Mouse (Mus musculus): Measurements from ENCODE around the gene Gm7544. TPM values are rescaled to one million over a fixed set of nuclear protein-coding genes. Genes with fewer than 3 reads are reported as not detected.

The Gm7544 gene
- polyA plus RNA-seq (2012): not detected in 2 replicates

DNA sequence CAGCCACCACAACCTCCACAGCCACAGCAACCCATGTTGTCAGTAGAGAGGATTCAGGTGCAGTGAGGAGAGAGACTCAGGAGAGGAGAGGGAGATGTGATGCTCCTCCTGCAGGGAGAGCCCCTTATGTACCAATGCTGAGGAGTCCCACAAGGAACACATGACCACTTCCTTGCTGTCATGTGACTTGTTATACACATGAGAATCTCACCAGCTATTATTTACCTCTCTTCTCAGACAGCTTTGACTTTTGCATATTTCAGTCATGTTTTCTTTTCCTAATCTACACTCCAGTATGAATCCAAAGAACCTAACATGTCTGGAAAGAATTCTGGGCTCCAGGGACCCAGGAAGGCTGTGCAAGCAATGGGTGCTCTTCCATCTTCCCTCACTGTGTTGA lies at the start of gene Gm7544:
Gene Gm7544, minus strand, starts transcription at position 101 of the 400 bp plus-strand sequence.

DNA sequence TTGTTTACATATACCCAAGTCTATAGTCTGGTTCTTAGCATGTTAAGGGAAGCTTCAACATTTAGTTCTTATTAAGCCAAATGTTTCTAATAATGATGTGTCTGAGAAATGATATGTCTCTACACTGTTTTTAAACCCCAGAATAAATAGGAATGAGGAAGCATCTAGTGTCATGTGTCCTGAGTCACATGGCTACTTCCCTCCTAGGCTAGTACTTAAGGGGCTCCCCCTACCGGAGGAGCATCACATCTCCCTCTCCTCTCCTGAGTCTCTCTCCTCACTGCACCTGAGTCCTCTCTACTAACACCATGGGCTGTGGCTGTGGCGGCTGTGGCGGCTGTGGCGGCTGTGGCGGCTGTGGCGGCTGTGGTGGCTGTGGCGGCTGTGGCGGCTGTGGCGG lies 44.5 kb upstream of the Gm7544 start, which contains the start of gene Gm47959:
Gene Gm47959, plus strand, starts transcription at position 243 of the 400 bp plus-strand sequence.

DNA sequence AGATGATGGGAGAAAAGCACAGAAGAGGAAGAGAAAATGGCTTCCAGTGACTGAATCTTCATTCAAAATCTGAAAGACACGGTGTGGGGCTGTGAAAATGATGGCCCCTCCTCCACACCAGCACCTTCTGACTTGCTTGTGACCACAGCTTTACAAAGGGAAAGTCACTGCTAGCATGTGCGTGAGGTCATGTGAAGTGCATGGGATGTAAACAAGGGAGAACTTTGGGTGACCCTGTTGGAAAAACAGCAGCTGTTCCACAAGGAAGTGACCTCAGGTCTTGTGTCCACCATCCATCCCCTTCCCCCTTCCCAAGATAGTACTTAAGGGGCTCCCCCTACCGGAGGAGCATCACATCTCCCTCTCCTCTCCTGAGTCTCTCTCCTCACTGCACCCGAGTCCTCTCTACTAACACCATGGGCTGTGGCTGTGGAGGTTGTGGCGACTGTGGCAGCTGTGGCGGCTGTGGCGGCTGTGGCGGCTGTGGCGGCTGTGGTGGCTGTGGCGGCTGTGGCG lies 4.1 kb upstream of the Gm7544 start, which contains the start of gene Gm47955:
Gene Gm47955, plus strand, starts transcription at position 417 of the 516 bp plus-strand sequence.

DNA sequence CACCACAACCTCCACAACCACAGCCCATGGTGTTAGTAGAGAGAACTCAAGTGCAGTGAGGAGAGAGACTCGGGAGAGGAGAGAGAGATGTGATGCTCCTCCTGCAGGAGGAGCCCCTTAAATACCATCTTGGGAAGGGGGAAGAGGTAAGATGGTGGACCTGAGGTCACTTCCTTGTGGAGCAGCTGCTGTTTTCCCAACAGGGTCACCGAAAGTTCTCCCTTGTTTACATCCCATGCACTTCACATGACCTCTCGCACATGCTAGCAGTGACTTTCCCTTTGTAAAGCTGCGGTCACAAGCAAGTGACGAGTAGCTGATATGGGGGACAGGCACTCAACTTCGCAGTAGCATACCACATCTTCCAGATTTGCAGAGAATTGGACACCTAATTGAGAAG lies 12.5 kb downstream of the Gm7544 start, which contains the start of gene A030003K21Rik:
Gene A030003K21Rik, minus strand, starts transcription at position 94 of the 400 bp plus-strand sequence.

DNA sequence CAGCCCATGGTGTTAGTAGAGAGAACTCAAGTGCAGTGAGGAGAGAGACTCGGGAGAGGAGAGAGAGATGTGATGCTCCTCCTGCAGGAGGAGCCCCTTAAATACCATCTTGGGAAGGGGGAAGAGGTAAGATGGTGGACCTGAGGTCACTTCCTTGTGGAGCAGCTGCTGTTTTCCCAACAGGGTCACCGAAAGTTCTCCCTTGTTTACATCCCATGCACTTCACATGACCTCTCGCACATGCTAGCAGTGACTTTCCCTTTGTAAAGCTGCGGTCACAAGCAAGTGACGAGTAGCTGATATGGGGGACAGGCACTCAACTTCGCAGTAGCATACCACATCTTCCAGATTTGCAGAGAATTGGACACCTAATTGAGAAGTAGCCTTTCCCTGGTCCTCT lies 24.5 kb downstream of the Gm7544 start, which contains the start of gene Gm6217:
Gene Gm6217, minus strand, starts transcription at position 74 of the 400 bp plus-strand sequence.

DNA sequence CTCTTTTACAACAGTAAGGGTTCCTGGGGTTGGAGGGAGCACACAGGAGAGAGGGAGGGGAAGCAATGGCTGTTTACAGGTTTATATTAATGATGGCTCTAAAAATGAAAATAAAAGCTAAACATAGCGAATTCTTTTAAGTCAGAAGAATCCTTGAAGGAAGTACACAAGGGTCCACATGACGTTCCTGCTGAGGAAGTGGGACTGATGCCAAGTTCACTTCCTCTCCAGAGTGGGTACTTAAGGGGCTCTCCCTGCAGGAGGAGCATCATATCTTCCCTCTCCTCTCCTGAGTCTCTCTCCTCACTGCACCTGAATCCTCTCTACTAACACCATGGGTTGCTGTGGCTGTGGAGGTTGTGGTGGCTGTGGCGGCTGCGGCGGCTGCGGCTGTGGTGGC lies 31.2 kb downstream of the Gm7544 start, which contains the start of gene A030014E15Rik:
Gene A030014E15Rik, plus strand, starts transcription at position 268 of the 400 bp plus-strand sequence.

DNA sequence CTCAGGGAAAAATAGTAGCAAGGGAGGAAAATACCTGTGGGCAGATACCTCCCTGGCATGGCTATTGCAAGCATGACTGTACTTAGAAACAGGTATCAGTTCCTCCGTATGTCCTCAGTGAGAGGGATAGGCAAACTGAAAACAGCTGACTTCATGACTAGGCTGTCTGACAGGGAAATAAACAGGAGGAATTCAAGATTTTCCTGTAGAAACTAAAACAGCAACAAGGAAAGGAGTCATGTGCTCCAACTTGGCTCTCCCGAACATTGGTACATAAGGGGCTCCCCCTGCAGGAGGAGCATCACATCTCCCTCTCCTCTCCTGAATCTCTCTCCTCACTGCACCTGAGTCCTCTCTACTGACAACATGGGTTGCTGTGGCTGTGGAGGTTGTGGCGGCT lies 42.8 kb downstream of the Gm7544 start, which contains the start of gene A030005L19Rik:
Gene A030005L19Rik, plus strand, starts transcription at position 301 of the 400 bp plus-strand sequence.

Other genes starting within 250 kb of the Gm7544 start
- 91.1 and 118 TPM in 2 replicates for gene Mff, start 231.1 kb downstream of the Gm7544 start, polyA plus RNA-seq (2012)
- not detected in 2 replicates for gene Tm4sf20, start 187.6 kb downstream of the Gm7544 start, polyA plus RNA-seq (2012)
- gene Gm47791, start 184.8 kb downstream of the Gm7544 start, polyA plus RNA-seq (2012): not detected in 2 replicates
- 7.2 and 7.8 TPM in 2 replicates for gene Agfg1, start 116.5 kb downstream of the Gm7544 start, polyA plus RNA-seq (2012)
- gene A030005L19Rik, start 42.7 kb downstream of the Gm7544 start, polyA plus RNA-seq (2012): 0.11 TPM in 1 of 2 replicates, not detected in the other
- gene A030014E15Rik, start 31.1 kb downstream of the Gm7544 start, polyA plus RNA-seq (2012): not detected in 2 replicates
- gene Gm6217, start 24.6 kb downstream of the Gm7544 start, polyA plus RNA-seq (2012): not detected in 2 replicates
- gene A030003K21Rik, start 12.6 kb downstream of the Gm7544 start, polyA plus RNA-seq (2012): not detected in 2 replicates
- not detected in 2 replicates for gene Gm47955, start 4.3 kb upstream of the Gm7544 start, polyA plus RNA-seq (2012)
- gene Gm47959, start 44.5 kb upstream of the Gm7544 start, polyA plus RNA-seq (2012): not detected in 2 replicates
- gene Slc19a3, start 82.4 kb upstream of the Gm7544 start, polyA plus RNA-seq (2012): not detected in 2 replicates
- not detected in 2 replicates for gene Krtap28-10, start 86.5 kb upstream of the Gm7544 start, polyA plus RNA-seq (2012)
- not detected in 2 replicates for gene Gm47969, start 88.9 kb upstream of the Gm7544 start, polyA plus RNA-seq (2012)
- not detected in 2 replicates for gene A030005K14Rik, start 103.4 kb upstream of the Gm7544 start, polyA plus RNA-seq (2012)
- not detected in 2 replicates for gene Krtap28-13, start 104.9 kb upstream of the Gm7544 start, polyA plus RNA-seq (2012)
- not detected in 2 replicates for gene Ccl20, start 160.8 kb upstream of the Gm7544 start, polyA plus RNA-seq (2012)
- gene Daw1, start 203.7 kb upstream of the Gm7544 start, polyA plus RNA-seq (2012): not detected in 2 replicates

Data from megakaryocyte-erythroid progenitor cell, adult 5 weeks (primary cell).